Comparison of ENCODE assay signal across 19 mouse cellular contexts in the genomic region with DNA sequence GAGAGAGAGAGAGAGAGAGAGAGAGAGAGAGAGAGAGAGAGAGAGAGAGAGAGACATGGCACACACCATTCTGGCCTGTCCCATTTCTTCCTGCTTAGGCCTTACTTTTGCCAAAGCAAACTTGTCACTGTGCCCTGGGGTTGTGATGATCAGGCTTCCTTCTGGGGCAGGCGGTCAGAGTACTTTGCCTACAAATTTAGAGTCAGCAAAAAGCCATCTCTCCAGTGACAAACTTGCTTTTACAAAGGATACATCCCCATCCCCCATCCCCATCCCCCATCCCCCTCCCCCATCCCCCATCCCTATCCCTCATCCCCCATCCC. TPM values are rescaled to one million over a fixed set of nuclear protein-coding genes. Genes with fewer than 3 reads are reported as not detected.
A peak's percentile ranks its signal among the peaks of the same experiment; 100 is the strongest.
DNase-seq lines count a peak whose midpoint lies in the region; ATAC-seq and TF ChIP-seq lines count a peak whose summit lies in the region.
"Had no signal": no experiment of that assay in that cellular context is flagged by ENCODE, and none has a peak within 500 bp of the region (broad histone marks: within the 10 kb centered on the region; RNA-seq: fewer than 3 reads in every experiment).

No protein-coding gene starts in this region.

- TF ChIP-seq CTCF in midbrain, postnatal 0 days (IDR thresholded peaks at IDR 0.05), result no peak
- no peak for TF ChIP-seq CTCF in hindbrain, postnatal 0 days (IDR thresholded peaks at IDR 0.05; ENCODE audit: low read depth)

- no peak overlapping the region; the same call in 1 of the 2 replicates for H3K4me2 ChIP-seq in midbrain, postnatal 0 days (ENCODE audit: low read depth, low read length, poor library complexity, severe bottlenecking)
- peak overlapping the region; percentile 51; the same call in 1 of the 2 replicates for H3K4me2 ChIP-seq in hindbrain, postnatal 0 days (ENCODE audit: low read depth, low read length)
- H3K4me2 ChIP-seq in neural tube, embryonic 14.5 days (ENCODE audit: low read depth, low read length), result peak overlapping the region; percentile 32; the same call in 1 of the 2 replicates
- H3K4me2 ChIP-seq in kidney, embryonic 16.5 days (replicated peaks; ENCODE audit: low read depth, low read length), result no peak overlapping the region
- H3K4me2 ChIP-seq: limb, embryonic 13.5 days had no signal

- WGBS in midbrain, embryonic 10.5 days, result 0% methylated on average over 1 of the region's 1 CpGs
- WGBS in midbrain, postnatal 0 days, result 6% methylated on average over 1 of the region's 1 CpGs
- 13% methylated on average over 1 of the region's 1 CpGs for whole genome bisulfite sequencing in hindbrain, postnatal 0 days
- WGBS in neural tube, embryonic 14.5 days, result 11% methylated on average over 1 of the region's 1 CpGs
- WGBS in kidney, embryonic 16.5 days, result 0% methylated on average over 1 of the region's 1 CpGs

- peak; percentile 21 for DNase-seq in embryo, embryonic 11 days
- no peak for DNase-seq in embryo, embryonic 10 days (ENCODE audit: low spot score)
- peak; percentile 37 for DNase-seq in midbrain, embryonic 10.5 days (ENCODE audit: low spot score)
- no peak for DNase-seq in midbrain, postnatal 0 days (ENCODE audit: low spot score)
- DNase-seq in hindbrain, postnatal 0 days (ENCODE audit: low spot score), result no peak
- DNase-seq in adrenal gland, postnatal 10 days, result no peak
- DNase-seq: adrenal gland, postnatal 36 days; kidney, adult 9 months; lung, adult 18-20 months; thymus, postnatal 36 days had no signal

- H3K9me3 ChIP-seq in midbrain, embryonic 10.5 days (replicated peaks), result no peaks in the 10 kb centered on the region
- no peaks in the 10 kb centered on the region for H3K9me3 ChIP-seq in midbrain, postnatal 0 days (ENCODE audit: low read length)
- no peaks in the 10 kb centered on the region for H3K9me3 ChIP-seq in hindbrain, postnatal 0 days (ENCODE audit: low read length)
- no peaks in the 10 kb centered on the region for H3K9me3 ChIP-seq in neural tube, embryonic 14.5 days (ENCODE audit: control insufficient read depth, low read length)
- no peaks in the 10 kb centered on the region for H3K9me3 ChIP-seq in kidney, embryonic 16.5 days (ENCODE audit: low read length)
- H3K9me3 ChIP-seq: limb, embryonic 13.5 days had no signal

- no peak for ATAC-seq in midbrain, postnatal 0 days (ENCODE audit: low FRiP score)
- ATAC-seq in hindbrain, postnatal 0 days, result no peak
- no peak for ATAC-seq in neural tube, embryonic 14.5 days (ENCODE audit: low read depth)
- ATAC-seq in kidney, embryonic 16.5 days (ENCODE audit: low FRiP score, low TSS enrichment), result no peak

- H3K4me3 ChIP-seq in midbrain, embryonic 10.5 days, result peak overlapping the region; percentile 1; the same call in 1 of the 2 replicates
- H3K4me3 ChIP-seq in midbrain, postnatal 0 days (ENCODE audit: low read depth, low read length), result no peak overlapping the region
- no peak overlapping the region for H3K4me3 ChIP-seq in hindbrain, postnatal 0 days (ENCODE audit: low read length)
- no peak overlapping the region for H3K4me3 ChIP-seq in neural tube, embryonic 14.5 days (ENCODE audit: low read depth, low read length)
- H3K4me3 ChIP-seq in kidney, embryonic 16.5 days (ENCODE audit: low read length), result no peak overlapping the region
- H3K4me3 ChIP-seq: limb, embryonic 13.5 days; myocyte had no signal

- no peak overlapping the region for H3K27ac ChIP-seq in midbrain, embryonic 10.5 days (replicated peaks)
- H3K27ac ChIP-seq in midbrain, postnatal 0 days (ENCODE audit: low read depth, low read length), result no peak overlapping the region
- H3K27ac ChIP-seq in hindbrain, postnatal 0 days, result peak overlapping the region; percentile 69; the same call in 1 of the 2 replicates
- H3K27ac ChIP-seq in neural tube, embryonic 14.5 days (ENCODE audit: low read depth, low read length), result no peak overlapping the region; the same call in 1 of the 2 replicates
- no peak overlapping the region for H3K27ac ChIP-seq in kidney, embryonic 16.5 days (ENCODE audit: low read length)
- H3K27ac ChIP-seq: limb, embryonic 13.5 days had no signal

- H3K27me3 ChIP-seq in midbrain, embryonic 10.5 days (ENCODE audit: low read depth, poor library complexity, severe bottlenecking), result peaks cover 100% of the 10 kb centered on the region
- H3K27me3 ChIP-seq in midbrain, postnatal 0 days (ENCODE audit: insufficient read depth, low read length), result peaks cover 64% of the 10 kb centered on the region
- H3K27me3 ChIP-seq in hindbrain, postnatal 0 days (ENCODE audit: insufficient read depth, low read length), result peaks cover 21% of the 10 kb centered on the region; the same call in 1 of the 2 replicates
- H3K27me3 ChIP-seq in neural tube, embryonic 14.5 days (ENCODE audit: control insufficient read depth, insufficient read depth, low read length), result peaks cover 13% of the 10 kb centered on the region
- peaks cover 83% of the 10 kb centered on the region for H3K27me3 ChIP-seq in kidney, embryonic 16.5 days (ENCODE audit: insufficient read depth, low read length)

- peaks cover 75% of the 10 kb centered on the region for H3K4me1 ChIP-seq in midbrain, embryonic 10.5 days
- no peaks in the 10 kb centered on the region for H3K4me1 ChIP-seq in midbrain, postnatal 0 days (ENCODE audit: insufficient read depth, low read length)
- no peaks in the 10 kb centered on the region for H3K4me1 ChIP-seq in hindbrain, postnatal 0 days (ENCODE audit: insufficient read depth, low read length)
- H3K4me1 ChIP-seq in neural tube, embryonic 14.5 days (ENCODE audit: control insufficient read depth, insufficient read depth, low read length), result peaks cover 20% of the 10 kb centered on the region
- peaks cover 14% of the 10 kb centered on the region; the same call in 1 of the 2 replicates for H3K4me1 ChIP-seq in kidney, embryonic 16.5 days (ENCODE audit: insufficient read depth, low read length)

- no peak overlapping the region for H3K9ac ChIP-seq in midbrain, postnatal 0 days (replicated peaks; ENCODE audit: low read length, poor library complexity, severe bottlenecking)
- no peak overlapping the region for H3K9ac ChIP-seq in hindbrain, postnatal 0 days (replicated peaks; ENCODE audit: low read length)
- no peak overlapping the region for H3K9ac ChIP-seq in neural tube, embryonic 14.5 days (replicated peaks; ENCODE audit: low read depth, low read length)
- H3K9ac ChIP-seq in kidney, embryonic 16.5 days (replicated peaks; ENCODE audit: low read length), result no peak overlapping the region
- H3K9ac ChIP-seq: limb, embryonic 13.5 days had no signal

- H3K36me3 ChIP-seq in midbrain, embryonic 10.5 days, result peaks cover 2% of the 10 kb centered on the region; the same call in 1 of the 2 replicates
- no peaks in the 10 kb centered on the region for H3K36me3 ChIP-seq in midbrain, postnatal 0 days (ENCODE audit: insufficient read depth, low read length)
- no peaks in the 10 kb centered on the region for H3K36me3 ChIP-seq in hindbrain, postnatal 0 days (ENCODE audit: insufficient read depth, low read length)
- no peaks in the 10 kb centered on the region for H3K36me3 ChIP-seq in neural tube, embryonic 14.5 days (ENCODE audit: control insufficient read depth, insufficient read depth, low read length)
- H3K36me3 ChIP-seq in kidney, embryonic 16.5 days (ENCODE audit: insufficient read depth, low read length), result no peaks in the 10 kb centered on the region
- H3K36me3 ChIP-seq: G1E; limb, embryonic 13.5 days had no signal

RNA-seq across cellular contexts. Expression of a gene that starts 1.3 kb away (rescaled TPM):
- polyA plus RNA-seq in midbrain, embryonic 10.5 days (2016; fragmentation: Nextera tagmentation; extraction: Ambion mirVana), result 18.8 and 36.7 TPM in 2 replicates
- 21.2 and 24.3 TPM in 2 replicates for total RNA-seq in midbrain, postnatal 0 days (2014; rRNA removed)
- 15.5 and 20.0 TPM in 2 replicates for polyA plus RNA-seq in midbrain, postnatal 0 days (2015; fragmentation: Nextera tagmentation; extraction: Ambion mirVana)
- total RNA-seq in hindbrain, postnatal 0 days (2014; rRNA removed), result 31.3 and 47.0 TPM in 2 replicates
- 30.6 and 34.6 TPM in 2 replicates for polyA plus RNA-seq in hindbrain, postnatal 0 days (2015; fragmentation: Nextera tagmentation; extraction: Ambion mirVana)
- 33.4 and 39.8 TPM in 2 replicates for polyA plus RNA-seq in neural tube, embryonic 14.5 days (2014; fragmentation: Nextera tagmentation; extraction: Ambion mirVana)
- not detected for total RNA-seq in adrenal gland, postnatal 10 days (2021)
- polyA plus RNA-seq in kidney, embryonic 16.5 days (2015; fragmentation: Nextera tagmentation; extraction: Ambion mirVana), result 52.8 and 65.4 TPM in 2 replicates
- total RNA-seq: adrenal gland, postnatal 36 days; G1E; gastrocnemius, postnatal 4 days had no signal
- polyA plus RNA-seq: G1E; heart, embryonic 14.5 days; myocyte; small intestine, adult 2 months; stomach, embryonic 16.5 days had no signal

RNA-seq across cellular contexts. Expression of a gene that starts 57.7 kb away (rescaled TPM):
- polyA plus RNA-seq in midbrain, embryonic 10.5 days (2016; fragmentation: Nextera tagmentation; extraction: Ambion mirVana), result 9.1 and 12.2 TPM in 2 replicates
- 56.5 and 60.6 TPM in 2 replicates for total RNA-seq in midbrain, postnatal 0 days (2014; rRNA removed)
- 30.4 and 35.0 TPM in 2 replicates for polyA plus RNA-seq in midbrain, postnatal 0 days (2015; fragmentation: Nextera tagmentation; extraction: Ambion mirVana)
- total RNA-seq in hindbrain, postnatal 0 days (2014; rRNA removed), result 55.2 and 61.1 TPM in 2 replicates
- polyA plus RNA-seq in hindbrain, postnatal 0 days (2015; fragmentation: Nextera tagmentation; extraction: Ambion mirVana), result 19.4 and 26.2 TPM in 2 replicates
- polyA plus RNA-seq in neural tube, embryonic 14.5 days (2014; fragmentation: Nextera tagmentation; extraction: Ambion mirVana), result 13.3 and 15.2 TPM in 2 replicates
- total RNA-seq in adrenal gland, postnatal 10 days (2021), result 10 to 100 TPM; 23.2 to 26.3 TPM
- 10.8 and 13.5 TPM in 2 replicates for polyA plus RNA-seq in kidney, embryonic 16.5 days (2015; fragmentation: Nextera tagmentation; extraction: Ambion mirVana)

Comparison
In these comparisons a context has a peak if more than half of its experiments do, and no peak if none do; other contexts are left out.
1. DNase-seq: peak in embryo, embryonic 11 days (single experiment) and midbrain, embryonic 10.5 days (single experiment); none in embryo, embryonic 10 days (single experiment), midbrain, postnatal 0 days (single experiment), hindbrain, postnatal 0 days (single experiment) and adrenal gland, postnatal 10 days (single experiment).
2. H3K4me2 ChIP-seq: peak in hindbrain, postnatal 0 days (single experiment) and neural tube, embryonic 14.5 days (single experiment); none in midbrain, postnatal 0 days (single experiment) and kidney, embryonic 16.5 days (single experiment).